Mouse (Mus musculus) embryonic facial prominence, embryonic 14.5 days (tissue): ENCODE measurements around the gene Rpl41. TPM values are rescaled to one million over a fixed set of nuclear protein-coding genes. Genes with fewer than 3 reads are reported as not detected.
"Not testable (repeated sequence)": the region's sequence is repeated elsewhere in the genome, so short reads cannot be mapped to it uniquely, and the experiment has no call there.

Experiments
- ATAC-seq: fragments of 200-750 bp; cut with Nextera tagmentation; 2 replicates; pipeline ENCODE4 v1.8.0; 2017; ENCODE audit warnings: low read depth, moderate number of reproducible peaks, moderate TSS enrichment
- DNase-seq: peaks from one replicate; pipeline ENCODE4 v3.0.0-alpha.2; 2015; ENCODE audit warnings: low spot score
- H3K27ac ChIP-seq: fragments of 300-500 bp; sonication (generic); replicated peaks from 2 replicates; pipeline ENCODE4 v1.5.1; 2014; ENCODE audit warnings: low read depth, mild to moderate bottlenecking, low read length, moderate library complexity
- H3K27me3 ChIP-seq: fragments of 300-500 bp; sonication (generic); replicated peaks from 2 replicates; pipeline ENCODE4 v1.6.1; 2014; ENCODE audit warnings: low read length; ENCODE audit not compliant: control insufficient read depth, insufficient read depth
- H3K36me3 ChIP-seq: fragments of 300-500 bp; sonication (generic); 2 replicates; pipeline ENCODE4 v1.6.1; 2014; ENCODE audit warnings: low read length, mixed read lengths; ENCODE audit not compliant: control insufficient read depth, insufficient read depth
- H3K4me1 ChIP-seq: fragments of 300-500 bp; sonication (generic); 2 replicates; pipeline ENCODE4 v1.6.1; 2014; ENCODE audit warnings: antibody characterized with exemption, low read length; ENCODE audit not compliant: control insufficient read depth, insufficient read depth
- H3K4me2 ChIP-seq: fragments of 300-500 bp; sonication (generic); 2 replicates; pipeline ENCODE4 v1.6.1; 2014; ENCODE audit warnings: low read depth, mild to moderate bottlenecking, low read length, moderate library complexity, mixed read lengths
- H3K4me3 ChIP-seq: fragments of 300-500 bp; sonication (generic); 2 replicates; pipeline ENCODE4 v1.5.1; 2014; ENCODE audit warnings: low read depth, mild to moderate bottlenecking, low read length
- H3K9ac ChIP-seq: fragments of 300-500 bp; sonication (generic); 2 replicates; pipeline ENCODE4 v1.6.1; 2014; ENCODE audit warnings: low read depth, mild to moderate bottlenecking, low read length, moderate library complexity, mixed read lengths
- H3K9me3 ChIP-seq: fragments of 300-500 bp; sonication (generic); 2 replicates; pipeline ENCODE4 v1.6.1; 2016; ENCODE audit warnings: low read length; ENCODE audit not compliant: control insufficient read depth
- WGBS: fragments of 180-500 bp; shearing (Covaris S2); extraction: QIAGEN DNeasy Blood & Tissue Kit; methylation state at CpG from one replicate; pipeline ENCODE4 v1.1.7; 2014; 5-methylcytosine and 5-hydroxymethylcytosine counted together
- polyA plus RNA-seq: library from polyadenylated mRNA; unstranded; fragments of >200 nt; fragmentation: Nextera tagmentation; extraction: Ambion mirVana; gene quantifications from 2 replicates; pipeline ENCODE4 v1.2.1, GENCODE M21; 2014

Gene Rpl41
- polyA plus RNA-seq, 1 experiment from 2014 or later = 5,119 TPM

GRCm38 (mm10) chr10:128510301-128510700, 38.8 kb downstream of the Rpl41 start:
- Histone ChIP-seq H3K9ac (no peak overlapping the region), H3K27me3 (no peaks in the 10 kb centered on the region), H3K9me3 (no peaks in the 10 kb centered on the region), H3K4me2 (no peak overlapping the region), H3K4me3 (no peak overlapping the region), H3K36me3 (peaks cover 41% of the 10 kb centered on the region), H3K27ac (no peak overlapping the region), H3K4me1 (no peaks in the 10 kb centered on the region)
- 87% methylated on average over 11 of the region's 11 CpGs for WGBS
- ATAC-seq (no peak), DNase-seq (no peak)

GRCm38 (mm10) chr10:128509831-128510230, 39.3 kb downstream of the Rpl41 start:
- DNase-seq (no peak), ATAC-seq (no peak)
- WGBS = 76% methylated on average over 4 of the region's 4 CpGs

GRCm38 (mm10) chr10:128509203-128509602, 39.9 kb downstream of the Rpl41 start:
- no peak overlapping the region for H3K4me3 ChIP-seq
- no peak overlapping the region for H3K4me2 ChIP-seq
- no peaks in the 10 kb centered on the region for H3K27me3 ChIP-seq
- H3K27ac ChIP-seq = no peak overlapping the region
- ATAC-seq (no peak), DNase-seq (no peak)
- WGBS = 84% methylated on average over 9 of the region's 9 CpGs
- peaks cover 33% of the 10 kb centered on the region for H3K36me3 ChIP-seq
- H3K9ac ChIP-seq = no peak overlapping the region
- no peaks in the 10 kb centered on the region for H3K4me1 ChIP-seq
- H3K9me3 ChIP-seq = no peaks in the 10 kb centered on the region

More at GRCm38 (mm10) chr10:128509831-128510230, 39.3 kb downstream of the Rpl41 start:
- H3K9me3 ChIP-seq = no peaks in the 10 kb centered on the region
- H3K27me3 ChIP-seq = no peaks in the 10 kb centered on the region
- H3K27ac ChIP-seq = no peak overlapping the region
- peaks cover 36% of the 10 kb centered on the region for H3K36me3 ChIP-seq
- no peaks in the 10 kb centered on the region for H3K4me1 ChIP-seq
- no peak overlapping the region for H3K9ac ChIP-seq
- H3K4me3 ChIP-seq = no peak overlapping the region
- H3K4me2 ChIP-seq = no peak overlapping the region

DNA sequence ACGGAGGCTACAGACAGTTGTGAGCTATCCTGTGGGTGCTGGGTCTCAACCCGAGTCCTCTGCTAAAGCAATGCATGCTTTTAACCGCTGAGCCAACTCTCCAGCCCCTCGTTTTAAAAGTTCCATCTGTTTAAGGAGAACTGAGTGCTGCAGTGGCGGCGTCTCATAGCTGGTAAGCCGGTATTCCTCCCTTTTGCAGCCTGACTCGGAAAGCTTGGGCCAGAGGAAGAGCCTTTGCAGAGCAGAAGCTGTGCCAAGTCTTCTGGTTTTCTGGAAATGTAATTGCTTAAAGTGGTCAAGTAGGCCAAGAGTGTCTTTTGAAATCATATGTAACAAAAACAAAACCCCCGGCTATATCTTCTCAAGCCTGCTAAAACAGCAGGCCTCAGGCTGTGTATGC, 40.8 kb downstream of the Rpl41 start:
- ATAC-seq (no peak), DNase-seq (no peak)
- H3K4me3 ChIP-seq = no peak overlapping the region
- no peak overlapping the region for H3K9ac ChIP-seq
- no peak overlapping the region for H3K4me2 ChIP-seq
- H3K36me3 ChIP-seq = peaks cover 24% of the 10 kb centered on the region; the same call in 1 of the 2 replicates
- no peaks in the 10 kb centered on the region for H3K9me3 ChIP-seq
- H3K27ac ChIP-seq = no peak overlapping the region; the same call in 1 of the 2 replicates
- no peaks in the 10 kb centered on the region for H3K27me3 ChIP-seq
- WGBS = 72% methylated on average over 9 of the region's 9 CpGs
- H3K4me1 ChIP-seq = no peaks in the 10 kb centered on the region

DNA sequence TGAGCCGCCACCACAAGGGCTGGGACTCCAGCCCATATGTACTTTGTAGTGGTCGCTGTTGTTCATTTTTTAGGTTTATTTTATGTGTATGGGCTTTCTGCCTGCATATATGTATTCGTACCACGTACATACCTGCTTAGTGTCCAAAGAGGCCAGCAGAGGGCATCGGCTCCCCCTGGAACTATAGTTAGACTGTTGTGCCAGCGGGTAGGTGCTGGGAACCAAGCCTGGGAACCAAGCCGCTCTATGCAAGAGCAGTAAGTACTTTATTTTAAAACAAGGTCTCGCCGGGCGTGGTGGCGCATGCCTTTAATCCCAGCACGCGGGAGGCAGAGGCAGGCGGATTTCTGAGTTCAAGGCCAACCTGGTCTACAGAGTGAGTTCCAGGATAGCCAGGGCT, 43.1 kb downstream of the Rpl41 start:
- 92% methylated on average over 14 of the region's 14 CpGs for WGBS
- Histone ChIP-seq H3K4me3 (no peak overlapping the region), H3K27ac (no peak overlapping the region), H3K4me2 (no peak overlapping the region), H3K4me1 (no peaks in the 10 kb centered on the region), H3K9ac (no peak overlapping the region), H3K36me3 (0 out of 2 replicates have a peak, but pooled peaks cover 8% of the 10 kb centered on the region), H3K27me3 (no peaks in the 10 kb centered on the region), H3K9me3 (no peaks in the 10 kb centered on the region)
- no peak for DNase-seq
- no peak for ATAC-seq

GRCm38 (mm10) chr10:128505371-128505667, 43.8 kb downstream of the Rpl41 start:
- H3K36me3 ChIP-seq, ATAC-seq, H3K4me2 ChIP-seq, H3K9ac ChIP-seq, H3K4me1 ChIP-seq, H3K9me3 ChIP-seq, H3K27me3 ChIP-seq, H3K27ac ChIP-seq, H3K4me3 ChIP-seq, DNase-seq: not testable (repeated sequence)
- WGBS = 84% methylated on average over 5 of the region's 5 CpGs

GRCm38 (mm10) chr10:128504641-128505370, 44.3 kb downstream of the Rpl41 start:
- ATAC-seq (no peak), DNase-seq (no peak)
- no peaks in the 10 kb centered on the region for H3K9me3 ChIP-seq
- no peaks in the 10 kb centered on the region for H3K36me3 ChIP-seq
- H3K4me1 ChIP-seq = no peaks in the 10 kb centered on the region
- no peak overlapping the region for H3K4me2 ChIP-seq
- H3K27me3 ChIP-seq = no peaks in the 10 kb centered on the region
- 69% methylated on average over 9 of the region's 9 CpGs for WGBS
- H3K4me3 ChIP-seq = no peak overlapping the region
- no peak overlapping the region for H3K9ac ChIP-seq
- no peak overlapping the region for H3K27ac ChIP-seq

DNA sequence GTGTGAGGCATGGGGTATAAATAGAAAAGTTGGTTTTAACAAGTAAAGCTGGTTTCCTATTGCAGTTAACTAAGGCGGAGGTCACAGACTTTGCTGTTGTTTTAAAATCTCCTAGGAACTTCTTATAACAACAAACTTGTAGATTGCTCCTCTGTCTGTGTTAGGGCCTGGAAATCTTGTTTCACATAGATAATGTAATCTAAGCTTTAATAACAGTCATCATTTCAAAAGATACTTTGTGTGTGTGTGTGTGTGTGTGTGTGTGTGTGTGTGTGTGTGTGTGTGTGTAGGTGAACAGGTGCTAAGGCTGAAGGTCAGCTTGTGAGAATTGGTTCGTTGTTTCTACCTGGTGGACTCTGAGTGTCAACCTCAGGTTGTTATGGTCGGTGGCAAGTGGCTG, 45.1 kb downstream of the Rpl41 start:
- no peak for ATAC-seq
- H3K9ac ChIP-seq = no peak overlapping the region
- H3K27ac ChIP-seq = no peak overlapping the region
- H3K27me3 ChIP-seq = no peaks in the 10 kb centered on the region
- WGBS = 77% methylated on average over 3 of the region's 3 CpGs
- H3K4me1 ChIP-seq = no peaks in the 10 kb centered on the region
- H3K4me3 ChIP-seq = no peak overlapping the region
- no peak overlapping the region for H3K4me2 ChIP-seq
- H3K36me3 ChIP-seq = no peaks in the 10 kb centered on the region
- no peaks in the 10 kb centered on the region for H3K9me3 ChIP-seq
- DNase-seq = no peak

GRCm38 (mm10) chr10:128503532-128503931, 45.6 kb downstream of the Rpl41 start:
- WGBS = 75% methylated on average over 8 of the region's 8 CpGs
- no peak for DNase-seq
- Histone ChIP-seq H3K27me3 (no peaks in the 10 kb centered on the region), H3K4me1 (no peaks in the 10 kb centered on the region), H3K9me3 (no peaks in the 10 kb centered on the region), H3K27ac (no peak overlapping the region), H3K4me3 (no peak overlapping the region), H3K4me2 (no peak overlapping the region), H3K9ac (no peak overlapping the region), H3K36me3 (no peaks in the 10 kb centered on the region)
- no peak for ATAC-seq
